Mouse (Mus musculus) heart, adult 2 months (tissue): ENCODE measurements at regions not wholly inside any gene's neighbourhood (a gene's known extent, or its start where the extent isn't known, plus 50 kb on each side); places are given as distances from the start of the nearest gene placed in this dataset.

Experiments
- CTCF ChIP-seq: fragments of 200-600 bp; IDR thresholded peaks from 2 replicates; pipeline ENCODE4 v1.8.1; 2022; ENCODE audit warnings: antibody characterized with exemption, mild to moderate bottlenecking, moderate library complexity
- EP300 ChIP-seq: fragments of 200-500 bp; IDR thresholded peaks from 2 replicates; pipeline ENCODE4 v1.6.1; 2011; ENCODE audit warnings: low read depth, low read length, control low read depth; ENCODE audit not compliant: insufficient read depth
- POLR2A ChIP-seq: fragments of 200-500 bp; IDR thresholded peaks from 2 replicates; pipeline ENCODE4 v1.6.1; 2011; ENCODE audit warnings: mild to moderate bottlenecking, low read depth, low read length, control low read depth; ENCODE audit not compliant: insufficient read depth

DNA sequence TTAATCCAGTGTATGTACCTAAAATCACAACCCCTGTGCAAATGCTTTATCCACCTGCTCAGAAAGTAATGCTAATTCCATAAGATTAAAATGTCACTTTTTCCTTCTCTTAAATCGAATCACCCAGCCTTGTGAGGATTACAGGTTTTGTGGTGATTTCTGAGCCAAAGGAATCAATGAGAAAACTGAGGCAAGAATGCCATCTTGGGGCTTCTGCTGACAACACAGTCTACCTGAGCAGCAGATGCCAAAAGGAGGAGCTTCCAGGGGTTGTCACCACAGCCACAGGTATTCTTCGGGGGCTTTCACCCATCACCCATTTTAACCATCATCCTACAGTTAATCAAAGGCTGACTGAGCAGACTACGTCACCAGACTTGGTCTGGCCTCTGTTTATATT lies 51.4 kb upstream of the Bnip2 start:
- no peak for TF ChIP-seq CTCF
- TF ChIP-seq POLR2A, result no peak
- no peak for TF ChIP-seq EP300
